Comparison of ENCODE assay signal across 16 mouse cellular contexts in the genomic region with DNA sequence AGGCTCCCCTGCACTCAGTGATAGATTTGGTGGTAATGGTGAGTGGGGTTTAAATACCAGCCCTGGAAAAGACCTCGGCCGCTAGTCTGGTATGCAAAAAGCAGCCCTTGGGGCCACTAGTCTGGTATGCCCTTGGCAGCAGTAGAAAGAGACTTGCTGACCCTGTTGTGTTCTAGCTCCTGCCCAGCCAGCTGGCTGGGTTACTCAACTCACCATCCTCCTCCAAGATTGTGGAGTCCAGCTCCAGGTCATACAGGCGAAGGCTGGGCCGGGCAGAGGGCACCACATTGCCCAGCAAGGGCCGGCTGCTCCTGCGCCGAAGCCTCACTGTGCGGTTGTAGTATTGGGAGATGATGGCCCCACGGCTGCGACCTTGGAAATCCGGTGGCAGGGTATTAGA. TPM values are rescaled to one million over a fixed set of nuclear protein-coding genes. Genes with fewer than 3 reads are reported as not detected.
A peak's percentile ranks its signal among the peaks of the same experiment; 100 is the strongest.
DNase-seq lines count a peak whose midpoint lies in the region; TF ChIP-seq lines count a peak whose summit lies in the region.
"Had no signal": no experiment of that assay in that cellular context is flagged by ENCODE, and none has a peak within 500 bp of the region (broad histone marks: within the 10 kb centered on the region; RNA-seq: fewer than 3 reads in every experiment).

No protein-coding gene starts in this region.

- H3K4me1 ChIP-seq in liver, adult 2 months (ENCODE audit: control insufficient read depth, insufficient read depth, low read length) = peaks cover 4% of the 10 kb centered on the region; the same call in 1 of the 2 replicates

- intact Hi-C loops in gastrocnemius, adult 2 months (cut with DNase I) = no loop called here
- intact Hi-C loops in gastrocnemius, postnatal 14 days (cut with DNase I; ENCODE audit: low total_unique reads) = no loop called here

- no peak for TF ChIP-seq POLR2A in liver, adult 2 months (IDR thresholded peaks at IDR 0.05; ENCODE audit: extremely low read depth, insufficient read depth, low read length)

- H3K79me2 ChIP-seq in liver, adult 2 months (ENCODE audit: control insufficient read depth, insufficient read depth, low read length) = no peaks in the 10 kb centered on the region

- no peaks in the 10 kb centered on the region for H3K36me3 ChIP-seq in liver, adult 2 months (ENCODE audit: control insufficient read depth, insufficient read depth, low read length)
- H3K36me3 ChIP-seq: hindbrain, embryonic 15.5 days; midbrain, embryonic 13.5 days had no signal

- peak overlapping the region; percentile 84 for H3K27ac ChIP-seq in gastrocnemius, adult 2 months
- no peak overlapping the region for H3K27ac ChIP-seq in liver, adult 2 months (replicated peaks; ENCODE audit: insufficient read depth, low read depth, low read length)
- H3K27ac ChIP-seq: hindbrain, embryonic 15.5 days; midbrain, embryonic 13.5 days had no signal

- no peak for TF ChIP-seq CTCF in gastrocnemius, adult 2 months (IDR thresholded peaks at IDR 0.05)
- TF ChIP-seq CTCF in liver, adult 2 months (IDR thresholded peaks at IDR 0.05; ENCODE audit: low read depth, low read length) = no peak

- H3K27me3 ChIP-seq in liver, adult 2 months (ENCODE audit: control insufficient read depth, insufficient read depth, low read length) = no peaks in the 10 kb centered on the region

- 81% methylated on average over 11 of the region's 11 CpGs for WGBS in liver, adult 2 months

- H3K4me3 ChIP-seq in gastrocnemius, adult 2 months = no peak overlapping the region
- H3K4me3 ChIP-seq in liver, adult 2 months (ENCODE audit: insufficient read depth, low read depth, low read length) = no peak overlapping the region
- H3K4me3 ChIP-seq: hindbrain, embryonic 15.5 days; layer of hippocampus, adult 2 months; midbrain, embryonic 13.5 days had no signal

- no peak overlapping the region for H3K9ac ChIP-seq in liver, adult 2 months (ENCODE audit: low read depth, low read length)
- H3K9ac ChIP-seq: hindbrain, embryonic 15.5 days; midbrain, embryonic 13.5 days had no signal

- peak; percentile 58 for DNase-seq in gastrocnemius, adult 2 months
- DNase-seq in gastrocnemius, postnatal 14 days = no peak
- DNase-seq in liver, adult 2 months (ENCODE audit: extremely low read depth, low read depth, low spot score) = peak; percentile 67
- DNase-seq in liver (no peak), adipocyte (ENCODE audit: low spot score) (peak; percentile 10)
- peak; percentile 74 to 83 for DNase-seq in kidney, postnatal 36 days
- no peak for DNase-seq in right cerebral cortex, postnatal 4 days
- DNase-seq in cerebellum, postnatal 14 days = no peak
- DNase-seq: B cell, adult 2 months; cerebellum, adult 9-10 months had no signal

RNA-seq across cellular contexts. Expression of gene Tmc8, which starts 3.8 kb away (rescaled TPM):
- 1 to 10 TPM; 1.0 TPM for total RNA-seq in gastrocnemius, adult 2 months (2021)
- 1 to 10 TPM; 1.1 TPM for total RNA-seq in gastrocnemius, postnatal 14 days (2021)
- total RNA-seq in liver, adult 2 months (2014; rRNA removed) = 0.55 and 1.1 TPM in 2 replicates
- 1.7 and 3.1 TPM in 2 replicates for polyA plus RNA-seq in liver, adult 2 months (2012; rRNA removed)

RNA-seq across cellular contexts. Expression of gene Tmc6, which starts 4.0 kb away (rescaled TPM):
- total RNA-seq in gastrocnemius, adult 2 months (2021) = 1 to 10 TPM; 4.3 to 4.5 TPM
- total RNA-seq in gastrocnemius, postnatal 14 days (2021) = 10 to 100 TPM in 1 of 2 experiments, 1 to 10 TPM in 1; 9.4 to 15.4 TPM
- 5.3 and 8.8 TPM in 2 replicates for total RNA-seq in liver, adult 2 months (2014; rRNA removed)
- polyA plus RNA-seq in liver, adult 2 months (2012; rRNA removed) = 11.8 and 13.5 TPM in 2 replicates

RNA-seq across cellular contexts. Expression of gene 6030468B19Rik, which starts 19.4 kb away (rescaled TPM):
- not detected for total RNA-seq in gastrocnemius, adult 2 months (2021)
- total RNA-seq in gastrocnemius, postnatal 14 days (2021) = not detected
- total RNA-seq in liver, adult 2 months (2014; rRNA removed) = not detected in 2 replicates
- not detected in 2 replicates for polyA plus RNA-seq in liver, adult 2 months (2012; rRNA removed)
- total RNA-seq: gastrocnemius, adult 18-20 months; left cerebral cortex, postnatal 10 days had no signal
- polyA plus RNA-seq: hindbrain, embryonic 15.5 days; midbrain, embryonic 13.5 days had no signal

RNA-seq across cellular contexts. Expression of gene Gm20708, which starts 31.4 kb away (rescaled TPM):
- 1 to 10 TPM in 1 of 2 experiments, under 1 TPM in 1; 0.86 to 1.6 TPM for total RNA-seq in gastrocnemius, adult 2 months (2021)
- total RNA-seq in gastrocnemius, postnatal 14 days (2021) = 1 to 10 TPM in 1 of 2 experiments, under 1 TPM in 1; 0.73 to 1.5 TPM
- 0.37 and 0.40 TPM in 2 replicates for total RNA-seq in liver, adult 2 months (2014; rRNA removed)
- polyA plus RNA-seq in liver, adult 2 months (2012; rRNA removed) = 0.21 and 0.40 TPM in 2 replicates
- polyA plus RNA-seq: embryonic facial prominence, embryonic 11.5 days had no signal

RNA-seq across cellular contexts. Expression of gene Syngr2, which starts 31.4 kb away (rescaled TPM):
- total RNA-seq in gastrocnemius, adult 2 months (2021) = 100 to 1,000 TPM; 169 to 173 TPM
- 100 to 1,000 TPM; 104 to 111 TPM for total RNA-seq in gastrocnemius, postnatal 14 days (2021)
- 37.9 and 54.2 TPM in 2 replicates for total RNA-seq in liver, adult 2 months (2014; rRNA removed)
- polyA plus RNA-seq in liver, adult 2 months (2012; rRNA removed) = 124 and 152 TPM in 2 replicates

Comparison
In these comparisons a context has a peak if more than half of its experiments do, and no peak if none do; other contexts are left out.
1. DNase-seq: peak in gastrocnemius, adult 2 months (single experiment), liver, adult 2 months (single experiment), adipocyte (single experiment) and kidney, postnatal 36 days (2 of 2); none in gastrocnemius, postnatal 14 days (single experiment), liver (single experiment), right cerebral cortex, postnatal 4 days (single experiment) and cerebellum, postnatal 14 days (0 of 2).